Mouse (Mus musculus) embryo, embryonic 10.5 days (tissue): Measurements from ENCODE around the gene Rpa1.
"Not testable (repeated sequence)": the region's sequence is repeated elsewhere in the genome, so short reads cannot be mapped to it uniquely, and the experiment has no call there.

ENCODE experiments used
- DNase-seq: peaks from one replicate; pipeline ENCODE4 v3.0.0-alpha.2; 2015; ENCODE audit warnings: low spot score

The Rpa1 gene

GRCm38 (mm10) chr11:75348199-75348889 is at the start of gene Rpa1, which contains the start of gene Smyd4:
Gene Rpa1 (minus strand): TSS chr11:75348324.
Gene Smyd4 (plus strand): TSS chr11:75348433.
- DNase-seq: peak; percentile 97

GRCm38 (mm10) chr11:75397452-75397851 is 49.3 kb upstream of the Rpa1 start:
- no peak for DNase-seq

- DNase-seq: no peak
Measured at GRCm38 (mm10) chr11:75395611-75396010, 47.5 kb upstream of the Rpa1 start.

GRCm38 (mm10) chr11:75383529-75383928 is 35.4 kb upstream of the Rpa1 start:
- not testable (repeated sequence) for DNase-seq

GRCm38 (mm10) chr11:75378786-75379185 is 30.7 kb upstream of the Rpa1 start:
- not testable (repeated sequence) for DNase-seq

- DNase-seq: no peak
Measured at GRCm38 (mm10) chr11:75377125-75377524, 29.0 kb upstream of the Rpa1 start.

GRCm38 (mm10) chr11:75355475-75355874 is 7.4 kb upstream of the Rpa1 start:
- no peak for DNase-seq

- DNase-seq: no peak
Measured at GRCm38 (mm10) chr11:75351225-75351624, 3.1 kb upstream of the Rpa1 start.

- no peak for DNase-seq
Measured at GRCm38 (mm10) chr11:75348890-75349261, 752 bp upstream of the Rpa1 start.

- peak; percentile 7 for DNase-seq
Measured at GRCm38 (mm10) chr11:75347596-75347995, 528 bp downstream of the Rpa1 start.

GRCm38 (mm10) chr11:75347188-75347585 is 937 bp downstream of the Rpa1 start:
- peak; percentile 10 for DNase-seq

GRCm38 (mm10) chr11:75346556-75347187 is 1.5 kb downstream of the Rpa1 start:
- no peak for DNase-seq

- no peak for DNase-seq
Measured at GRCm38 (mm10) chr11:75344716-75345115, 3.4 kb downstream of the Rpa1 start.

GRCm38 (mm10) chr11:75344163-75344562 is 4.0 kb downstream of the Rpa1 start:
- DNase-seq: no peak

GRCm38 (mm10) chr11:75343096-75343495 is 5.0 kb downstream of the Rpa1 start:
- no peak for DNase-seq

GRCm38 (mm10) chr11:75340698-75341345 is 7.3 kb downstream of the Rpa1 start:
- DNase-seq: no peak

GRCm38 (mm10) chr11:75340076-75340475 is 8.0 kb downstream of the Rpa1 start:
- DNase-seq: no peak

GRCm38 (mm10) chr11:75337246-75337645 is 10.9 kb downstream of the Rpa1 start:
- no peak for DNase-seq

GRCm38 (mm10) chr11:75336676-75337075 is 11.4 kb downstream of the Rpa1 start:
- DNase-seq: no peak

- no peak for DNase-seq
Measured at GRCm38 (mm10) chr11:75325969-75326311, 22.2 kb downstream of the Rpa1 start.

GRCm38 (mm10) chr11:75325116-75325968 is 22.8 kb downstream of the Rpa1 start:
- DNase-seq: no peak

- no peak for DNase-seq
Measured at GRCm38 (mm10) chr11:75324433-75324832, 23.7 kb downstream of the Rpa1 start.
